Mouse (Mus musculus) lung, postnatal 36 days (tissue): ENCODE measurements around the gene Tekt3.

Source experiments
- DNase-seq: peaks from one replicate; pipeline ENCODE4 v3.0.0; 2022; ENCODE audit warnings: mixed read lengths

Tekt3 gene

GRCm38 (mm10) chr11:63059911-63060310 lies 1.5 kb upstream of the Tekt3 start:
- no peak for DNase-seq

- DNase-seq: peak; percentile 67
Measured at GRCm38 (mm10) chr11:63066526-63066925, 5.1 kb downstream of the Tekt3 start.

GRCm38 (mm10) chr11:63070081-63070480 lies 8.6 kb downstream of the Tekt3 start:
- DNase-seq: no peak

GRCm38 (mm10) chr11:63084536-63084935 lies 23.1 kb downstream of the Tekt3 start:
- DNase-seq: no peak

- no peak for DNase-seq
Measured at GRCm38 (mm10) chr11:63088672-63089071, 27.2 kb downstream of the Tekt3 start.

GRCm38 (mm10) chr11:63090210-63090609 lies 28.8 kb downstream of the Tekt3 start:
- DNase-seq: peak; percentile 53

GRCm38 (mm10) chr11:63090986-63091385 lies 29.5 kb downstream of the Tekt3 start:
- DNase-seq: no peak

- DNase-seq: peak; percentile 76
Measured at GRCm38 (mm10) chr11:63092271-63092670, 30.8 kb downstream of the Tekt3 start.

GRCm38 (mm10) chr11:63093601-63094000 lies 32.1 kb downstream of the Tekt3 start:
- DNase-seq: peak; percentile 37

GRCm38 (mm10) chr11:63094496-63094895 lies 33.0 kb downstream of the Tekt3 start:
- no peak for DNase-seq

GRCm38 (mm10) chr11:63098016-63098415 lies 36.6 kb downstream of the Tekt3 start:
- no peak for DNase-seq

GRCm38 (mm10) chr11:63099390-63099789 lies 37.9 kb downstream of the Tekt3 start:
- peak; percentile 17 for DNase-seq

- no peak for DNase-seq
Measured at GRCm38 (mm10) chr11:63103256-63103655, 41.8 kb downstream of the Tekt3 start.

GRCm38 (mm10) chr11:63104026-63104425 lies 42.6 kb downstream of the Tekt3 start:
- DNase-seq: no peak

GRCm38 (mm10) chr11:63109230-63109775 lies 47.8 kb downstream of the Tekt3 start:
- DNase-seq: no peak

- DNase-seq: no peak
Measured at GRCm38 (mm10) chr11:63110329-63110728, 48.9 kb downstream of the Tekt3 start.

GRCm38 (mm10) chr11:63114807-63115641 lies 53.6 kb downstream of the Tekt3 start:
- DNase-seq: peak; percentile 83

- no peak for DNase-seq
Measured at GRCm38 (mm10) chr11:63116652-63117051, 55.2 kb downstream of the Tekt3 start.

GRCm38 (mm10) chr11:63117266-63117665 lies 55.8 kb downstream of the Tekt3 start:
- DNase-seq: peak; percentile 37

GRCm38 (mm10) chr11:63119791-63120190 lies 58.3 kb downstream of the Tekt3 start:
- no peak for DNase-seq

- DNase-seq: no peak
Measured at GRCm38 (mm10) chr11:63122249-63122648, 60.8 kb downstream of the Tekt3 start.

- peak; percentile 44 for DNase-seq
Measured at GRCm38 (mm10) chr11:63122776-63123350, 61.4 kb downstream of the Tekt3 start.

- no peak for DNase-seq
Measured at GRCm38 (mm10) chr11:63124316-63124715, 62.9 kb downstream of the Tekt3 start.

- DNase-seq: no peak
Measured at GRCm38 (mm10) chr11:63125832-63126456, 64.5 kb downstream of the Tekt3 start.
